Comparison of ENCODE assay signal across 19 mouse cellular contexts in genomic region chr3:28037320-28037932, GRCm38 (mm10).
A peak's percentile ranks its signal among the peaks of the same experiment; 100 is the strongest.
DNase-seq lines count a peak whose midpoint lies in the region; ATAC-seq lines count a peak whose summit lies in the region.
"Had no signal": no experiment of that assay in that cellular context is flagged by ENCODE, and none has a peak within 500 bp of the region (broad histone marks: within the 10 kb centered on the region; RNA-seq: fewer than 3 reads in every experiment).

No protein-coding gene starts in this region.

- H3K27me3 ChIP-seq in limb, embryonic 13.5 days, result no peaks in the 10 kb centered on the region
- H3K27me3 ChIP-seq in limb, embryonic 10.5 days (ENCODE audit: low read depth, poor library complexity, severe bottlenecking), result no peaks in the 10 kb centered on the region
- no peaks in the 10 kb centered on the region for H3K27me3 ChIP-seq in intestine, embryonic 15.5 days (replicated peaks)
- H3K27me3 ChIP-seq in kidney, embryonic 14.5 days (ENCODE audit: control insufficient read depth, insufficient read depth, low read length), result no peaks in the 10 kb centered on the region
- H3K27me3 ChIP-seq in heart, embryonic 11.5 days (ENCODE audit: control insufficient read depth, insufficient read depth, low read length), result no peaks in the 10 kb centered on the region
- H3K27me3 ChIP-seq: forebrain, embryonic 15.5 days; heart, embryonic 12.5 days; limb, embryonic 12.5 days had no signal

- 49% methylated on average over 8 of the region's 8 CpGs for WGBS in limb, embryonic 13.5 days
- 63% methylated on average over 8 of the region's 8 CpGs for WGBS in limb, embryonic 10.5 days
- WGBS in intestine, embryonic 15.5 days, result 59% methylated on average over 8 of the region's 8 CpGs
- WGBS in kidney, embryonic 14.5 days, result 47% methylated on average over 8 of the region's 8 CpGs
- WGBS in heart, embryonic 11.5 days (ENCODE audit: insufficient replicate concordance), result 60% methylated on average over 8 of the region's 8 CpGs

- no peak for DNase-seq in limb, embryonic 10.5 days (ENCODE audit: low spot score)
- DNase-seq in skeletal muscle tissue, adult 2 months (ENCODE audit: low read depth, low spot score), result peak; percentile 10
- DNase-seq in thymus, postnatal 36 days, result no peak
- DNase-seq: adrenal gland, postnatal 25 days; cerebellum, postnatal 25 days; gastrocnemius, postnatal 25 days; heart, postnatal 36 days; lung, adult 2 months; right cerebral cortex, postnatal 14 days; thymus, adult 18-20 months had no signal

- H3K9me3 ChIP-seq in limb, embryonic 13.5 days, result no peaks in the 10 kb centered on the region
- H3K9me3 ChIP-seq in limb, embryonic 10.5 days (replicated peaks), result no peaks in the 10 kb centered on the region
- H3K9me3 ChIP-seq in intestine, embryonic 15.5 days, result no peaks in the 10 kb centered on the region
- no peaks in the 10 kb centered on the region for H3K9me3 ChIP-seq in kidney, embryonic 14.5 days (ENCODE audit: control insufficient read depth, low read length)
- H3K9me3 ChIP-seq in heart, embryonic 11.5 days (replicated peaks; ENCODE audit: control insufficient read depth, low read length), result no peaks in the 10 kb centered on the region
- H3K9me3 ChIP-seq: forebrain, embryonic 15.5 days; heart, embryonic 12.5 days; limb, embryonic 12.5 days had no signal

- H3K4me2 ChIP-seq in limb, embryonic 13.5 days (replicated peaks), result no peak overlapping the region
- no peak overlapping the region for H3K4me2 ChIP-seq in intestine, embryonic 15.5 days (replicated peaks)
- H3K4me2 ChIP-seq in kidney, embryonic 14.5 days (replicated peaks; ENCODE audit: low read depth, low read length), result no peak overlapping the region
- no peak overlapping the region for H3K4me2 ChIP-seq in heart, embryonic 11.5 days
- H3K4me2 ChIP-seq: forebrain, embryonic 15.5 days; heart, embryonic 12.5 days; limb, embryonic 12.5 days had no signal

- no peak overlapping the region for H3K9ac ChIP-seq in limb, embryonic 13.5 days
- H3K9ac ChIP-seq in intestine, embryonic 15.5 days, result no peak overlapping the region
- H3K9ac ChIP-seq in kidney, embryonic 14.5 days (ENCODE audit: low read depth, low read length), result no peak overlapping the region
- H3K9ac ChIP-seq in heart, embryonic 11.5 days (ENCODE audit: low read depth, low read length), result no peak overlapping the region
- H3K9ac ChIP-seq: forebrain, embryonic 15.5 days; heart, embryonic 12.5 days; limb, embryonic 12.5 days had no signal

- peak; percentile 32 for ATAC-seq in limb, embryonic 13.5 days (ENCODE audit: low FRiP score, low read depth)
- peak; percentile 61 for ATAC-seq in intestine, embryonic 15.5 days
- peak; percentile 12; the same call in 1 of the 2 replicates for ATAC-seq in kidney, embryonic 14.5 days (ENCODE audit: low FRiP score, low TSS enrichment)
- ATAC-seq in heart, embryonic 11.5 days (replicated peaks; ENCODE audit: insufficient number of reproducible peaks, low FRiP score, low TSS enrichment), result no peak
- ATAC-seq: CD4-positive, CD25-positive, alpha-beta regulatory T cell, adult 4 months; forebrain, embryonic 15.5 days; midbrain, embryonic 16.5 days had no signal

- no peak overlapping the region for H3K4me3 ChIP-seq in limb, embryonic 13.5 days
- H3K4me3 ChIP-seq in limb, embryonic 10.5 days, result no peak overlapping the region
- H3K4me3 ChIP-seq in intestine, embryonic 15.5 days (replicated peaks), result no peak overlapping the region
- no peak overlapping the region for H3K4me3 ChIP-seq in kidney, embryonic 14.5 days (ENCODE audit: low read length)
- H3K4me3 ChIP-seq in heart, embryonic 11.5 days (ENCODE audit: low read depth, low read length), result no peak overlapping the region
- H3K4me3 ChIP-seq: forebrain, embryonic 15.5 days; heart, embryonic 12.5 days; limb, embryonic 12.5 days had no signal

- no peak overlapping the region for H3K27ac ChIP-seq in limb, embryonic 13.5 days
- no peak overlapping the region for H3K27ac ChIP-seq in limb, embryonic 10.5 days
- H3K27ac ChIP-seq in intestine, embryonic 15.5 days, result no peak overlapping the region
- no peak overlapping the region for H3K27ac ChIP-seq in kidney, embryonic 14.5 days (ENCODE audit: low read depth, low read length)
- no peak overlapping the region for H3K27ac ChIP-seq in heart, embryonic 11.5 days (ENCODE audit: low read depth, low read length)
- H3K27ac ChIP-seq: forebrain, embryonic 15.5 days; limb, embryonic 12.5 days had no signal

- peaks cover 8% of the 10 kb centered on the region; the same call in 1 of the 2 replicates for H3K36me3 ChIP-seq in limb, embryonic 13.5 days
- no peaks in the 10 kb centered on the region for H3K36me3 ChIP-seq in limb, embryonic 10.5 days
- 0 out of 2 replicates have a peak, but pooled peaks cover 7% of the 10 kb centered on the region for H3K36me3 ChIP-seq in intestine, embryonic 15.5 days
- H3K36me3 ChIP-seq in kidney, embryonic 14.5 days (ENCODE audit: control insufficient read depth, insufficient read depth, low read length), result no peaks in the 10 kb centered on the region
- 0 out of 2 replicates have a peak, but pooled peaks cover 5% of the 10 kb centered on the region for H3K36me3 ChIP-seq in heart, embryonic 11.5 days (ENCODE audit: control insufficient read depth, insufficient read depth, low read length)
- H3K36me3 ChIP-seq: forebrain, embryonic 15.5 days; limb, embryonic 12.5 days had no signal

- no peaks in the 10 kb centered on the region; the same call in 1 of the 2 replicates for H3K4me1 ChIP-seq in limb, embryonic 13.5 days
- H3K4me1 ChIP-seq in limb, embryonic 10.5 days, result no peaks in the 10 kb centered on the region
- 0 out of 2 replicates have a peak, but pooled peaks cover 3% of the 10 kb centered on the region for H3K4me1 ChIP-seq in intestine, embryonic 15.5 days (replicated peaks)
- H3K4me1 ChIP-seq in kidney, embryonic 14.5 days (ENCODE audit: control insufficient read depth, insufficient read depth, low read length), result peaks cover 5% of the 10 kb centered on the region; the same call in 1 of the 2 replicates
- no peaks in the 10 kb centered on the region for H3K4me1 ChIP-seq in heart, embryonic 11.5 days (ENCODE audit: control insufficient read depth, insufficient read depth, low read length)
- H3K4me1 ChIP-seq: forebrain, embryonic 15.5 days; heart, embryonic 12.5 days; limb, embryonic 12.5 days had no signal
